Mouse (Mus musculus) bone marrow, adult 2 months (tissue): ENCODE data around the gene Vmn1r55.
"Not testable (repeated sequence)": the region's sequence is repeated elsewhere in the genome, so short reads cannot be mapped to it uniquely, and the experiment has no call there.

Source experiments
- CTCF ChIP-seq: fragments of 200-500 bp; IDR thresholded peaks from 2 replicates; pipeline ENCODE4 v1.5.1; 2011; ENCODE audit warnings: low read length, control low read depth; ENCODE audit not compliant: control insufficient read depth, insufficient read depth
- POLR2A ChIP-seq: fragments of 200-500 bp; IDR thresholded peaks from 2 replicates; pipeline ENCODE4 v1.6.1; 2011; ENCODE audit warnings: low read depth, mild to moderate bottlenecking, control low read depth, low read length, borderline replicate concordance; ENCODE audit not compliant: control insufficient read depth

GRCm38 (mm10) chr7:5079365-5080009 is 70.0 kb downstream of the Vmn1r55 start:
- TF ChIP-seq CTCF, POLR2A: not testable (repeated sequence)
